Mouse (Mus musculus) right cerebral cortex, adult 2 months (tissue): ENCODE measurements around the gene Gh.

Experiments
- DNase-seq, 2 experiments: peaks; one replicate each; pipeline ENCODE4 v3.0.0; 2021 to 2022; ENCODE audit warnings: low spot score in 2 of 2

The Gh gene

GRCm38 (mm10) chr11:106269060-106269431 is 32.6 kb downstream of the Gh start:
- no peak for DNase-seq

- DNase-seq = peak in 1 of 2 experiments; percentile 46
These were observed 33.2 kb downstream of the Gh start for GRCm38 (mm10) chr11:106268326-106269059.

- DNase-seq = no peak
These were observed 33.8 kb downstream of the Gh start for GRCm38 (mm10) chr11:106267871-106268270.

GRCm38 (mm10) chr11:106267311-106267852 is 34.3 kb downstream of the Gh start:
- DNase-seq = no peak

GRCm38 (mm10) chr11:106266431-106266830 is 35.2 kb downstream of the Gh start:
- DNase-seq = no peak

- no peak for DNase-seq
These were observed 36.1 kb downstream of the Gh start for GRCm38 (mm10) chr11:106265570-106265969.

GRCm38 (mm10) chr11:106264988-106265387 is 36.7 kb downstream of the Gh start:
- no peak for DNase-seq

GRCm38 (mm10) chr11:106263963-106264362 is 37.7 kb downstream of the Gh start:
- no peak for DNase-seq

GRCm38 (mm10) chr11:106260826-106261450 is 40.7 kb downstream of the Gh start:
- DNase-seq = no peak

GRCm38 (mm10) chr11:106256775-106257174 is 44.9 kb downstream of the Gh start:
- DNase-seq = no peak

- DNase-seq = peak; percentile 99 to 100
These were observed 45.8 kb downstream of the Gh start, which contains the start of the genes Ftsj3 and Psmc5 for GRCm38 (mm10) chr11:106255685-106256451. Gene Ftsj3, minus strand, starts transcription at chr11:106256079. Gene Psmc5, plus strand, starts transcription at chr11:106256154.

- no peak for DNase-seq
These were observed 46.5 kb downstream of the Gh start for GRCm38 (mm10) chr11:106255174-106255573.

GRCm38 (mm10) chr11:106254767-106255166 is 46.9 kb downstream of the Gh start:
- no peak for DNase-seq
